Mouse (Mus musculus): ENCODE results near the gene Fxyd4. TPM values are rescaled to one million over a fixed set of nuclear protein-coding genes. Genes with fewer than 3 reads are reported as not detected.
A peak's percentile ranks its signal among the peaks of the same experiment; 100 is the strongest.

Gene Fxyd4
- polyA plus RNA-seq, 1 experiment, result 0.64 TPM

DNA sequence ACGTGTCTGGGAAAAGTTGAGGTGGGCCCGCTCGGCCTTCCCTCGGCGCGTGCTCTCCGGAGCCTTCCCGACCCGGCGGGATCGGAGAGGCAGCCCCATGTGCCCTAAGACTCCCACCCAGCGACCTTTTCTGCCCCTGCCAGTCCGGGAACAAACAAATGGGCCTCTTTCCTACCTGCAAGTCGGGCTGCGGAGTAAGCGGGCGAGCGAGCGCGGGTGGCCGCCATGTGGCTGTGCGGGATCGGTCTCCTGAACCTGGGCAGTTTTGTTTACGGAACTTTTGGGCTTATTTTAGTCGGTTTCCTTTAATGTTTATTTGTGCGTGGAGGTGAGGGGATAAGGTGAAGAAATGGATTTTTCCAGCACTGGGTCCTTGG lies 29.5 kb downstream of the Fxyd4 start:
- Histone ChIP-seq H3ac (ENCODE audit: control insufficient read depth, insufficient read length) (peak overlapping the region; percentile 78), H3K79me2 (ENCODE audit: control insufficient read depth, insufficient read depth) (peaks cover 68% of the 10 kb centered on the region)
- TF ChIP-seq TCF12 (IDR thresholded peaks at IDR 0.05; ENCODE audit: insufficient read depth, poor library complexity, severe bottlenecking) (no peak), MYOD1 (IDR thresholded peaks at IDR 0.05; ENCODE audit: control insufficient read depth in 1 of 3, insufficient read length in 2 of 3, low read depth in 2 of 3) (no peak), USF1 (IDR thresholded peaks at IDR 0.05; ENCODE audit: low read depth) (no peak), MAX (IDR thresholded peaks at IDR 0.05; ENCODE audit: low read depth) (no peak), SRF (IDR thresholded peaks at IDR 0.05; ENCODE audit: control insufficient read depth, insufficient read length, low read depth) (no peak)

DNA sequence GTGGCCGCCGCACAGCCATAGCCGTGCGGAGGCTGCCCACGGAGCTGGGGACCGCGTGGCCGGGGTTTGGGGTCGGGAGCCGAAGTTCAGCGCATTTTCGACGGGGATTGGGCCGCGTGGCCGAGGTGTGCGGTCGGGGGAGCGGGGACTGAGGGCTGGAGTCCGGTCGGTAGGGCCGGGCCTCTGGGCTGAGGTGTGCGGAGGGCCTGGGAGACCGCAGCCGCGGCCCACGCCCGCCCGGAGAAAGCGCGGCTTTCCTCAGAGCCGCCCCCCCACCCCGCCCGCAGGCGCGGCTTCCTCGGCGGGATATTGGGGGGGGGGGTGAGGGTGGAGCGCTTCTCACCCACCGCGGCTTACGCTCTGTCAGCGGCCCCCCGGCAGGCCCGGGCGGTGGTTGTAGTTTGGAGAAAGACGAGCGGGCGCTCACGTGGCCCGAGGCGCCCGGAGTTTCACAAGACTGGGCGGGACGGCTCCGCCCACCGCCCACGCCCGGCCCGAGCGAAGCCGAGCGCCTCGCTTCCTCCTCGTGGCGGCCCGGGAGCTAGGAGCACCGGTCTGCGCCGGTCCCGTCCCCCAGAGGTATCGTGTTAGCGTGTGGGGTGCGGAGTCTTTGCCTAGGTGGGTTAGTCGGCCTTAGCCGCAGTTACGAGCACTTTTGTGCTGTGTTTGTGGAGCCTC lies 30.1 kb downstream of the Fxyd4 start:
- TF ChIP-seq E2F4 (IDR thresholded peaks at IDR 0.05; ENCODE audit: insufficient read depth) (no peak), SRF (IDR thresholded peaks at IDR 0.05; ENCODE audit: control insufficient read depth, insufficient read length, low read depth) (no peak), MAX (IDR thresholded peaks at IDR 0.05; ENCODE audit: low read depth) (no peak), MYOD1 (IDR thresholded peaks at IDR 0.05; ENCODE audit: control insufficient read depth in 1 of 3, insufficient read length in 2 of 3, low read depth in 2 of 3) (no peak), REST (IDR thresholded peaks at IDR 0.05; ENCODE audit: insufficient read depth, insufficient read length) (no peak), POLR2AphosphoS2 (IDR thresholded peaks at IDR 0.05; ENCODE audit: insufficient read length, low read depth) (peak; percentile 74), TCF12 (IDR thresholded peaks at IDR 0.05; ENCODE audit: insufficient read depth, poor library complexity, severe bottlenecking) (no peak), TCF3 (IDR thresholded peaks at IDR 0.05; ENCODE audit: insufficient read length, low read depth) (no peak), POLR2A (IDR thresholded peaks at IDR 0.05; ENCODE audit: insufficient read length, low read depth) (peak; percentile 76), USF1 (IDR thresholded peaks at IDR 0.05; ENCODE audit: low read depth) (peak; percentile 58), CEBPB (IDR thresholded peaks at IDR 0.05; ENCODE audit: insufficient read depth, poor library complexity, severe bottlenecking) (peak; percentile 78), MYOG (IDR thresholded peaks at IDR 0.05; ENCODE audit: control insufficient read depth in 1 of 3, insufficient read depth in 1 of 3, insufficient read length in 2 of 3, low read depth in 2 of 3) (peak in 2 of 3 experiments; percentile 1 to 3)
- H3K36me3 ChIP-seq (ENCODE audit: control insufficient read depth, insufficient read depth), result no peaks in the 10 kb centered on the region
- H3K4me2 ChIP-seq (ENCODE audit: low read depth), result peak overlapping the region; percentile 97
- no peaks in the 10 kb centered on the region for H3K27me3 ChIP-seq (ENCODE audit: control insufficient read depth, insufficient read depth, insufficient read length)
- peak overlapping the region; percentile 78 for H3ac ChIP-seq (ENCODE audit: control insufficient read depth, insufficient read length)
- H3K79me2 ChIP-seq (ENCODE audit: control insufficient read depth, insufficient read depth), result peaks cover 62% of the 10 kb centered on the region
- H3K4me3 ChIP-seq, result peak overlapping the region; percentile 96

More for the DNA sequence above, 29.5 kb downstream of the Fxyd4 start:
- Histone ChIP-seq H3K4me3 (peak overlapping the region; percentile 96), H3K27me3 (ENCODE audit: control insufficient read depth, insufficient read depth, insufficient read length) (no peaks in the 10 kb centered on the region), H3K4me2 (ENCODE audit: low read depth) (peak overlapping the region; percentile 97), H3K36me3 (ENCODE audit: control insufficient read depth, insufficient read depth) (no peaks in the 10 kb centered on the region)

DNA sequence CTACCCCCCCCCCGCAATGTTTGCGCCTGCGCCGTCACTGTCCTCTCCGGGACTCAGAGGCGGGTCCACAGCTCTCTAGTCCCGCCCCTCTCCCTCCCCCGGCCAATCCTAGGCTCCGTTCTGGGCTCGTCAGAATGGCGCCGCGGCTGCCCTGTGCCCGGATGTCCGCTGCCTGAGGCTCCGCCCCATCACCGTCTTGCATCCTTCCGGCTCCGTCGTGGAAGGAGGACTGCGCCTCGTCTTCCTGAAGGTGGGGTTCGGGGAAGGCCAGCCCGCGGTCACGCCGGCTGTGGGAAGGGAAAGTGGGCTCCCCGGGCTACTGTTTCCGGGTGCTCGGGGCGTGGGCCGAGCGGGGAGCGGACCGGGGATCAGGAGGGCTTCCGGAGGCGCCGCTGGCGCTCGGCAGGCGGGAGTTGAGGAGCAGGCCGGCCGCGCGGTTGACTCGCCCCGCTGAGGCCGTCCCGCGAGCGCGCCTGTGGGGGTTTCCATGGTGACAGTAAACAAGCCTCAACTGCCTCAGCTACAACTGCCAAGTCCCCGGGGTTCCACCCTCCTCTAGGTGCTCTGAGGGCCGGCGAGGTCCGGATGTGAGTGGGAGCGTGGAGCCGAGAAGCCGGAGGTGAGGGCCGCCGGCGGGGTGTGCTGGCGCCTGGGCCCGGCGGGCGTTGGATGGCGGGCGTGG lies 30.8 kb downstream of the Fxyd4 start:
- Histone ChIP-seq H3K4me3 (peak overlapping the region; percentile 96), H3ac (ENCODE audit: control insufficient read depth, insufficient read length) (peak overlapping the region; percentile 78), H3K27me3 (ENCODE audit: control insufficient read depth, insufficient read depth, insufficient read length) (no peaks in the 10 kb centered on the region), H3K79me2 (ENCODE audit: control insufficient read depth, insufficient read depth) (peaks cover 55% of the 10 kb centered on the region), H3K4me2 (ENCODE audit: low read depth) (no peak overlapping the region), H3K36me3 (ENCODE audit: control insufficient read depth, insufficient read depth) (no peaks in the 10 kb centered on the region)
- TF ChIP-seq POLR2AphosphoS2 (IDR thresholded peaks at IDR 0.05; ENCODE audit: insufficient read length, low read depth) (peak; percentile 80), POLR2A (IDR thresholded peaks at IDR 0.05; ENCODE audit: insufficient read length, low read depth) (peak; percentile 85), TCF3 (IDR thresholded peaks at IDR 0.05; ENCODE audit: insufficient read length, low read depth) (no peak), E2F4 (IDR thresholded peaks at IDR 0.05; ENCODE audit: insufficient read depth) (peak; percentile 38), MYOD1 (IDR thresholded peaks at IDR 0.05; ENCODE audit: control insufficient read depth in 1 of 3, insufficient read length in 2 of 3, low read depth in 2 of 3) (no peak), SRF (IDR thresholded peaks at IDR 0.05; ENCODE audit: control insufficient read depth, insufficient read length, low read depth) (peak; percentile 40), REST (IDR thresholded peaks at IDR 0.05; ENCODE audit: insufficient read depth, insufficient read length) (no peak), CEBPB (IDR thresholded peaks at IDR 0.05; ENCODE audit: insufficient read depth, poor library complexity, severe bottlenecking) (no peak), MYOG (IDR thresholded peaks at IDR 0.05; ENCODE audit: control insufficient read depth in 1 of 3, insufficient read depth in 1 of 3, insufficient read length in 2 of 3, low read depth in 2 of 3) (no peak), MAX (IDR thresholded peaks at IDR 0.05; ENCODE audit: low read depth) (no peak), USF1 (IDR thresholded peaks at IDR 0.05; ENCODE audit: low read depth) (no peak), TCF12 (IDR thresholded peaks at IDR 0.05; ENCODE audit: insufficient read depth, poor library complexity, severe bottlenecking) (no peak)

DNA sequence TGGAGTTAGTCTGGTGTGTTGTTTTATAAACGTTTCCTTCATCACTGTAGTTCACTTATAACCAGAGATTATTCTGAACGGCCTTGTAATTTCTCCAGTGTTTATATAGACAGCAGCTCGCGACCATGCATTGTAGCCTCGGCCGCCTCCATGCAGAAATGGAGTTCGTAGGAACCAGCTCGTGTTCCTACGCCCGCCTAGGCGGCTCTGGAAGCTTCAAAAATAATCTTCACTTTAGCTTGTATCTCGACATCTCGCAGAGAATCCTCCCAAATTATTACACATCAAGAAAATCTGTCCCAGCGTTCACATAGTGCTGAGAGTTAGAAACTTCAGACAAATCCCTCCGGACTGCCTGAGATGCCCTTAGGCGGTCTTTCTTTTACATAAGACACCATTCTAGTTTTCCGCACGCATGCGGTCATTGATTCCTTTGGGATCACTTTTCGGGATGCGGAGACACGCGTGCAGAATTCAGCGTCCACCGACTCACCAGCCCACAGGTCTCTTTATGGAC lies 31.4 kb downstream of the Fxyd4 start:
- peak overlapping the region; percentile 78 for H3ac ChIP-seq (ENCODE audit: control insufficient read depth, insufficient read length)
- TF ChIP-seq SRF (IDR thresholded peaks at IDR 0.05; ENCODE audit: control insufficient read depth, insufficient read length, low read depth) (no peak), POLR2A (IDR thresholded peaks at IDR 0.05; ENCODE audit: insufficient read length, low read depth) (no peak), E2F4 (IDR thresholded peaks at IDR 0.05; ENCODE audit: insufficient read depth) (no peak), CEBPB (IDR thresholded peaks at IDR 0.05; ENCODE audit: insufficient read depth, poor library complexity, severe bottlenecking) (no peak), USF1 (IDR thresholded peaks at IDR 0.05; ENCODE audit: low read depth) (no peak), MAX (IDR thresholded peaks at IDR 0.05; ENCODE audit: low read depth) (no peak), TCF12 (IDR thresholded peaks at IDR 0.05; ENCODE audit: insufficient read depth, poor library complexity, severe bottlenecking) (no peak), REST (IDR thresholded peaks at IDR 0.05; ENCODE audit: insufficient read depth, insufficient read length) (no peak), MYOG (IDR thresholded peaks at IDR 0.05; ENCODE audit: control insufficient read depth in 1 of 3, insufficient read depth in 1 of 3, insufficient read length in 2 of 3, low read depth in 2 of 3) (no peak), POLR2AphosphoS2 (IDR thresholded peaks at IDR 0.05; ENCODE audit: insufficient read length, low read depth) (no peak), TCF3 (IDR thresholded peaks at IDR 0.05; ENCODE audit: insufficient read length, low read depth) (no peak), MYOD1 (IDR thresholded peaks at IDR 0.05; ENCODE audit: control insufficient read depth in 1 of 3, insufficient read length in 2 of 3, low read depth in 2 of 3) (no peak)
- H3K4me3 ChIP-seq, result peak overlapping the region; percentile 96
- peak overlapping the region; percentile 97 for H3K4me2 ChIP-seq (ENCODE audit: low read depth)
- H3K79me2 ChIP-seq (ENCODE audit: control insufficient read depth, insufficient read depth), result peaks cover 49% of the 10 kb centered on the region
- no peaks in the 10 kb centered on the region for H3K27me3 ChIP-seq (ENCODE audit: control insufficient read depth, insufficient read depth, insufficient read length)
- H3K36me3 ChIP-seq (ENCODE audit: control insufficient read depth, insufficient read depth), result no peaks in the 10 kb centered on the region

Measured in myocyte (in vitro differentiated cells).